Mouse (Mus musculus) fat pad, adult 2 months (tissue): Measurements from ENCODE around the gene Ncor2.

Experiments
- DNase-seq: peaks from one replicate; pipeline ENCODE4 v3.0.0-alpha.2; 2011; ENCODE audit warnings: low read depth, low spot score; ENCODE audit errors: extremely low read depth

Ncor2 gene

DNA sequence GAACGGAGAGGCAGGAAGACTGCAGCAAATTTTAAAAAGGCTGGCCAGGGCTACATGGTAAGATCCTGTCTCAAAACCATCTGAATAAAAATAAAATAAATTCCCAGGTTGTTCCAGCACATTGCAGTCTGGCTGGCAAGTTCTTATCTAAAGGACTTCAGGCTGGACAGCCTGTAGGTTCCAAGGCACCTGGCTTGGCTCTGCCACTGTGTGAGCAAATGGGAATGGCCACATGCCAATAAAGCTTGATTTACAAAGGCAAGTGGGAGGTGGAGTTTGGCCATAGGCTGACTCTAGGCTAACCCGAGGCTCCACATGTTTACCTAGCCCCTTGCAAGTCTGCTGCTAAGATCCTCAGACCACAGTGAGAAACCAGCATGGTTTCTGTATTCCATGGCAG, 108.6 kb downstream of the Ncor2 start:
- DNase-seq, result peak; percentile 88

GRCm38 (mm10) chr5:125069916-125070315, 109.1 kb downstream of the Ncor2 start:
- DNase-seq, result no peak

- DNase-seq, result no peak
These were observed 109.6 kb downstream of the Ncor2 start for GRCm38 (mm10) chr5:125069426-125069825.

DNA sequence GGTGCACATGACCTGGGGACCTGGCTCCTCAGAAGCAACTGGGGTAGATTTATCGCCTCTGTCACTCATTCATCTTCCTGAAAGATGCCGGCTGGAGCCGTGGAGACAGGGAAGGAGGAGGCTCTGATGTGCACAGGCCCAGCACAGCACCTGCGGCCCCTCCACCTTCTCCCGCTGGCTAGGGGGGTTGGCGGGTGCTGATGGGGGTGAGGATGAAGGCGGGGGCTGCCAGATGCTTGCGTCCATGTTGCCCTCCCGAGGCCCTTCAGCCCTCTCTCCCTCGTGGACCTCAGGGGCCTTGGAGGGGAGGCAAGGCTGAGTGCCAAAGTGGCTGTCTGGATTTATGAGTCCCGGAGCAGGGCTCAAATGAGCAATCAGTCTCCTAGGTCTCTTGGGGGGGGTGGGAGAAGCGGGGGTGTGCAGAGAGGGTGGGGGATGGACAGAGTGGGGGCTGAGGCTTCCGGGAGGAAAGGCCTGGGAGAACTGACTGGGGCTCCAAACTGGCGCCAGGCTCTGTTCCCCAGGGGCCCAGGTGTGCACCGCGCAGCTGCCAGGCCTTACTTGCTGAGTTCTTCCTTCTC, 110.6 kb downstream of the Ncor2 start:
- no peak for DNase-seq

DNA sequence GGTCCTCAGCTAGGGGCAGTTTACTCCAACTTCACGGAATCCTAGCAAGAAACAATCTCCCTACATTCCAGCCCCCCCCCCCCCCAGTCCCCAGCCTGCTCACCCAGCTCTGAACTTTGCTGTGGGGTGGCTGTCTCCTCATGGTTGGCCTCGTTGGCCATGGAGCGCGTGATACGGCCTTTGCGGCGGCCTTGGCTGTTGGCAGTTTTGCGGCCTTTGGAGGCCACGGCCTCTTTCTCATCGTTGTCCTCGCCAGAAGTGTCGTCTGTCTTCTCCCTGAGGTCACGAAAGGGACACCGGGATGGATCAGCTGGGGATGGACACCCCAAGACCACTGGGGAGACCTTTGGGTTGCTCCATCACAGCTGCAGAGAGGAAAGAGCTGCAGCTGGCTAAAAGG, 111.3 kb downstream of the Ncor2 start:
- no peak for DNase-seq

DNA sequence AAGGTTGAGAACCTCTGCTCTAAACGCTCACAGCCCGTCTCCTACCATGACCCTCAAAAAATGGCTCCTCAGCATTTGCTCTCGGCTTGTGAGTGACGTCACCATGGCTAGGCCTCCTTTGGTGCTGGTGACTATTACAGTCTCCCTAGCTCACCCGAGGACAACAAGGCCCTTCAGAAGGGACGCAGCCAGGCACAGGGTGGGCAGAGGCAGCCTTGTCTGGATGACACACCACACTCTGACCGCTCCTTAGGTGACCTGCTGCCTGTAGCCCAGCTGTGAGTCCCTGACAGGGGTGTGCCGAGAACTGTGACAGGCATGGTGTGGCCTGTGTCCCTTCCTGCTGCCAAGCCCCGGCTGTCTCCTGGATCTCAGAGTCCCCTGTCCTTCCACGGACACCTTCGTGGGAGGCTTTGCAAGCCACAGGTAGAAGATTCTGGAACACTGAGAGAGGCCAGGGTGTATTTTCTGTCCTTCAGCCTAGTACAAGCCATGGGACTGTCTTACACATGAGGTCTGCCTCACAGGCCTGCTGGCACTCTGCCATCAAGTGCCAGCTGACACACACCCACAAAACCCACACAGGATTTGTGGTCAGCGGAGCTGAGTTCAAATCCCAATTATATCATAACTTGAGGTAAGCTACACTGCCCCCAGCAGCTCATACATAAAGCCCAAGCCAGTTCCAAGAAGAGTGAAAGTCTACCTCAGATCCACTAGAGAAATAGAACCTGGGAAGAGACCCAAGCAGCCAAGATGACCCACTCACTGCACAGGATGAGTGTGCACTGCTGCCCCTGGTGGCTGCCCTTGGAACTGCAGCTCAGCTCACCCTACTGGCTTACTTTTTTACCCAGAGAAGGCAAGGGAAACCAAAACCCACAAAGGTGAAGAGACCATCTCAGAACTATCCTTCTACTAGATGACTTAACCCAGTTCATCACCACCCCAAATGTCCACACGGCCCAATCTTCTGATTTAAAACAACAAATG, 112.2 kb downstream of the Ncor2 start:
- DNase-seq, result no peak

- DNase-seq, result no peak
These were observed 116.0 kb downstream of the Ncor2 start for GRCm38 (mm10) chr5:125063015-125063414.

DNA sequence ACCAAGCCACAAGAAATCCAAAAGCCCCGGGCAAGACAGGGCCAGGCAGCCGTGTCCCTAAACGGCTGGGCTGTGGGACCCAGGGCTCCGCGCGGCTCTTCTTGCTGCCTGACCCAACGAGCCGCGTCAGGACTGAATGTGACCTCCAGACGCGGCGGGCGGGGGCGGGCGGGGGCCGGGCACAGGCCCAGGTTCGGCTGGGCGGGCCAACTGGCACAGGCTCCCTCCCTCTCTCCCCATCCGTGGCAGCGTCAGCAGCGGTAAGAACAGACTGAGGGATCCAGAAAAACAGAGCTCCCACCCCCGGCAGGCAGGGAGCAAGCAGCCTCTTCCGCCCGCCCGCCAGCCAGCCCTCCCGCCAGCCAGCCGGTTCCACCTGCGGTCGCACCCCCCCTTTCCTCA, 120.8 kb downstream of the Ncor2 start:
- DNase-seq, result no peak

DNA sequence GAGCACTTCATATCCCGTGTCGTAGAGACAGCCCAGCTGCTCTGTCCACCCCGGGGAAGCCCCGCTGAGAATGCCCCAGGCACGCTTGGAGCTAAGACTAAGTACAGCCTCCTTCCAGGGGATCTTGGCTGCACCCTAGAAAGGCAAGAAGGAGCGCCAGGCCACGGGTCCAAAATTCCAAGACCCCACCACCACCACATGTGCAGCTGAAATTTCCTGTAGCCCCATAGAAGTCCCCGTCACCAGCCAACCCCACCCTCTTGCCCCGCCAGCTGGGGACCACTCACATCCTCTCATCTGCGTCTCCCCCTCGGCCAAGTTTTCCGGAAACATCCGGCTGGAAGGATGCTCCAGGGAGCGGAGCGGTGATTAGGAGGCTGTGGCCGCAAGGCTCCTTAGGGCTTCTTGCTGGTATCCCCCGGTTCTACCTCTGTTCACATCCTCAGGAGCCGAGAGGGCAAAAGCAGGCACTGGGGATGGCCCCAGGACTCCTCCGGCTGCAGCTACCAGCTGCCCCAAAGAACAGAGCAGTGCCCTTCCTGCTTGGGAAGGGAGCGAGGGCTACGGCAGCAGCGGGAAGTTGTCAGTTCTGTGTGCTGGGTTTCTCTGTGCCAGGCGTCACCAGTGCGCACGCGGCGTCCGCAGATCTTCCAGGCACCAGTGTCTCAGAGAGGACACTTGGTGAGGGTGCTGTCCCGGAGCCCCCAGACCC, 121.3 kb downstream of the Ncor2 start:
- DNase-seq, result no peak

- DNase-seq, result no peak
These were observed 122.1 kb downstream of the Ncor2 start for GRCm38 (mm10) chr5:125056696-125057554.

- DNase-seq, result no peak
These were observed 122.7 kb downstream of the Ncor2 start for GRCm38 (mm10) chr5:125056331-125056695.

DNA sequence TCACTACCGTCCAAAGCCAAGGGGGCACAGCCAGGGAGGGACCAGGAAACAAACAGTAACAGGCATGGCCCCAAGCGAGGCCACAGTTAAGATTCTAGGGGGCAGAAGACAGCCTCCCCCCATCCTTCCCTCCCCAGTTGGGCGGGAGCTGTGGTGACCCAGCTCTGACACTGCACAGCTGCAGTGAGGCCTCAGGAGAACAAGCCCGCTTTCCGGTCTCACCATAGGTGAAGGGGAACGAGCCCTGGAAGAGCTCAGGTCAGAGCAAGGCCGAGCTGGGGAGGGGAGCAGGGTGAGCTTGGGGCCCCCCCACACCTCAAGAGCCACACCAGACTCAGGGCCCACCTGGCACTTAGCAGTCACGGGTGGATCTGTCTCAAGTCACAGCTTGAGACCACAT, 123.1 kb downstream of the Ncor2 start:
- DNase-seq, result no peak

DNA sequence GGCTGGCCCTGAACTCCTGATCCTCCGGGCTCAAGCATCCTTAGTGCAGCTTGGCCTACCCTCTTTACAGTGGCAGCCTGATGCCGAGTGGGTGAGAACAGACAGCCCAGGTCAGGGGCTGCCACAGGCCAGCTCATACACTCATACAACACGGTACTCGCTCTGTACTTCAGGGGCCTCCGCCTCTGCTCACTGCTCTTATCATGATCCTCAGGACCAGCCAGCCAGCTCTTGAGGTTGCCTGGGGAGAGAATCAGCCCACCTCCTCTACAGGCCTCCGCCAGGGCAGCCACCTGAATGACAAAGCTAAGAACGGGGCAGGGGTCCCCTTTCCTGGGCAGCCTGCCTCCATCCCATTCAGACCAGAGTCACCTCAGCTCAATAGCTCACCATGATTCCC, 125.4 kb downstream of the Ncor2 start:
- no peak for DNase-seq

DNA sequence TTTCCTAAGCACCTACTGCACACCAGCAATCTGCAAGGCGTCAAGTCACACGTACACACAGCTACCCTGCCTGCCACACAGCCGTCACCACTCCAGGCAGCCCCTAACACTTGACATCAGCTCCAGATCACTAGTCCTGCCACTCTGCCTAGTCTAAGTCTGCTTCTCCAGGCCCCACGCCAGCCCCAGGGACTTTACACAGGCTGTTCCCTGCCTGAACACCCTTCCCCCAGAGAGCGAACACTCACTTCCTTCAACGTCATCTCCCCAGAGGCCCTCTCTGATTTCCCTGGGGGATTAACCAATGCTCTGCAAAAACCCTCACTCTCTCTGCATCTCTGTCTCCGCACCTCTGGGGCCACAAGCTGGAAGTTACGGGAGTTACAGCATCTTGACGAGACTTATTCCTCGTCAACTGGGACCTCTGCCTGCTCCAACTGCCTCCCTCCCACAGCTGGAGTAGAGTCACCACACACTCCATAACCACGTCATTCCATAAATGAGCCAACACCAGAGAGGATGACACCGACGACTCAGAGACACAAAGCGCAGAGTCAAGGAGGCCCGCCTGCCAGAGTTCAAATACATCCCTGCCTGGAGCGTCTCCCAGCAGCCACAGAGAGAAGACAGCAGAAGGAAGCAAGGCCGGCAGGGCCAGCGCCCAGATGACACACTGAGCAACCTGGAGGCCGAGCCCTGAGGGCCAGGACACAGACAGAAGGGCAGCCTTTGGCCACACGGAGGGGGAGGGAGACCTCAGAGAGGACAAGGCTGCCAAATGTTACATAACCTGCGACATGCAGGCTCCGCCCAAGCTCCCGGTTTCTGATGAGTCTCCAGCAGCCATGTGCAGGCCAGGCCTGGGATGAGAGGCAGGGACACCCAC, 126.2 kb downstream of the Ncor2 start:
- DNase-seq, result no peak

DNA sequence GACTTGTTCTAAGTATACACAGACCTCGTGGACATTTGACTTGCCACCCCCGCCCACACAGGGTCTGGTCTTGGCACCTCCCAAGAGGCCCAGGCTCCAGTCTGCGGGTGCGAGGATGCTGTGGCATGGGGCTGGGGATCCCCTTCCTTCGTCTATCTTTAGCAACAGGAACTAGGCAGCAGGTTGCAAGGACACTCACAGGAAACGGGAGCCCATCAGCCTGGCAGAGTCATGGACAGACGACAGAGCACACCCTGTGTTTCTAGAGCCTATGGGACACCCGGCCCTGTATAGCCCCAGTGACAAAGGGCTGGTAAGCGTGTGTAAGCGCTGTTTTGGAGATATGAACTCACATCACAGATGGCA, 126.8 kb downstream of the Ncor2 start:
- no peak for DNase-seq

DNA sequence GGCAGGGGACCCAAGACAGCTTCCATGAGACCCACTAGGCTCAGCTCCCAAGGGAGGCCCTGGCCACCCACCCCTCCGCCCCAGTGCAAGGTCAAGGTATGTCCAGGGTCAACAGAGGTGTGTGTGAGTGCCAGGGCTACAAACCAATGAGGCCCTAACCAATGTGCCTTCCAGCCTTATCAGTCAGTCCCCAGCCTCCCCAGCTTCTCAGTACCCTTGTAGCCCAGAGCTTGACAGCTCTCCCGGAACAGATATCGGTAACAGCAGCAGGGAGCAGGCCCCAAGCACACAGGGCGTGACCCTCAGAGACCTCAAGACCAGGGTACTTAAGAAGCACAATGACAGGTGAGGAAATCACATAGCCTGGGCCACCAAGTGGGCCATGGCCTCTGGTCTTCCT, 129.5 kb downstream of the Ncor2 start:
- no peak for DNase-seq

GRCm38 (mm10) chr5:125046436-125046835, 132.6 kb downstream of the Ncor2 start:
- DNase-seq, result no peak

GRCm38 (mm10) chr5:125045202-125045601, 133.8 kb downstream of the Ncor2 start:
- DNase-seq, result no peak

DNA sequence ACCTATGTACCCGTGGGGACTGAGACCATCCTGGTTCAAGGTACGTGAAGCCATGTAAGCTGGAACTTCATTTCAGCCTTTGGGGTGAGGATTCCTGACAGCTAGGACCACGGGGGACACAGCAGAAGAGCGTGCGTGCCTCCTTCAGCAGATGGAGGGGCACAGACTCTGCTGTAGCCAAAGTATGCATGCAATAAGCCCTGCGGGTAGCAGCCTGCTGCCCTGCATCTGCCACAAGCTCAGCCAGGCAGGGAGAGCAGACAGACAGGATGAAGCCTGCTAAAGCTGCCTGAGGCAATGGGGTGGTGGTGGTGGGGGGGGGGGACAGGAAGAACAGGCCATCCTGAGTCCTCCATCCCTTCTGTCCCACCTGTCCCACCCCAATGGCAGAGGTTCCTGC, 135.6 kb downstream of the Ncor2 start:
- DNase-seq, result no peak

DNA sequence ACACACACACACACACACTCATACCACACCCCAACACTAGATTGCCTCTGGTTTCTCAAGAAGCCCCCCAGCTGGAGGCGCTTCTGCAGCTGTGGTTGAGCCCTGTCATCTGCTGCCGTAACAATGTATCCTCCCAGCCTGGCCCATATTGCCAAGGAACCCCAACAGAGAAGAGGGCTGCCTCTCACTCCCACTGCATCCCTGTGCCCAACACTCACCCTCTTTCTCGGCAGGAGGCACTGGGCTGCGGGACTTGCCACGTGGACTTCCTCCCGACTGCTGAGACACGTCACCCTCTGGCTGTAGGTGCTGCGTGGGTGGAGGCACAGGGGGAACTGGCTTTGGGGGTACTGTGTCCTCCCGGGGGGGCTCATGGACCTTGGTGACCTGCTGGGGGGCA, 137.4 kb downstream of the Ncor2 start:
- DNase-seq, result no peak
